Mouse (Mus musculus): Measurements from ENCODE around the gene Tnni3k.

- TF ChIP-seq CTCF (IDR thresholded peaks at IDR 0.05; ENCODE audit: extremely low read depth, insufficient read depth, insufficient read length, insufficient replicate concordance) = no peak
- no peak for TF ChIP-seq POLR2A (IDR thresholded peaks at IDR 0.05; ENCODE audit: low read depth, low read length)
Measured at GRCm38 (mm10) chr3:154825739-154826138, 229.5 kb downstream of the Tnni3k start.

All from spleen, adult 2 months (tissue).